Mouse (Mus musculus): Measurements from ENCODE around the gene Cul7. TPM values are rescaled to one million over a fixed set of nuclear protein-coding genes. Genes with fewer than 3 reads are reported as not detected.

Gene Cul7
- total RNA-seq, 4 experiments from 2014 or later = 2.7 to 3.7 (median 3.0) TPM

DNA sequence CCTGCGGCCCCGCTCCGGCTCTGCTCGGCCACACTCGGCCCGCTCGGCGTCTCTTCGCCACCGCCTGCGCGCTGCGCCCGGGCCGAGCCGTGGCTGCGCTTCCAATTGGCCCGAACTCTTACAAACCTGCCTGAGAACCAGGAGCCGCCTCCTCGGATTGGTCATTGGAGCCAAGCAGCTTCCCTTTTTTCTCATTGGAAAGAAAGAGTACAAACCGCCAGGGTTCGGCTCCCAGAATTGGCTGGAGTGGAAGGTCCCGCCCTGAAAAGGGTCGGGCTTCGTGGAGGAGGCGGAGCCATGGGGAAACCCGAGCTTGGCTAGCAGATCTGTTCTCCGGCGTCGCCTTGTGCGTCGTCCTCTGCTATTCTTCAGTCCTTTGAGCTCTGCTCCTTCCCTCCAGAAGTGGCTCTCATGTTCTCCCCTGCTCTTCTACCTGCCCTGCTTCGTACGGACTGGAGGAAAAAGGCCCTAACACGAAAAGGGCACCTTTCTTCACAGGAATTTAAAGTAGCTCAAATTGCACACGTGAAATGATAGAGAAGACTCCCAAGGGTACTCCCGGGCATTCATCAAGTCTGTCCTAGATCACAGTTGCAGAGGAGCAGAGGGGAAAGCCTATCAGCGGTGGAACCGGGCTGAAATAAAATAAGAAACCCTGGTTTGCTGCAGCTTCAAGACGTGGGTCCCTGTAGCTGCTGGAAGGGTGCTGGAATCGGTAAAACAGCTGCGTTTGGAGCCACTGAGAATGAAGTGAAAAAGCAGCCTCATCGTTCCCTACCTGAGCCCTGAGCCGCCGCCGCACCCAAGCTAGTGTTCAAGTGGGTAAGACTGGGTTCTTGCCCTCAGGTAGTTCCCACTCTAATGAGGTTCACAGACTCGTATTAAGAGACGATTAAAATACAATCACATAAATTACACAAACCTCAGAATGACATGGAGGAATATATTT lies 55.0 kb downstream of the Cul7 start, which contains the start of gene Ppp2r5d:
Gene Ppp2r5d, minus strand, starts transcription at position 225 of the 949 bp plus-strand sequence.
- DNase-seq (ENCODE audit: low spot score in 2 of 2) = peak; percentile 93 to 95

DNA sequence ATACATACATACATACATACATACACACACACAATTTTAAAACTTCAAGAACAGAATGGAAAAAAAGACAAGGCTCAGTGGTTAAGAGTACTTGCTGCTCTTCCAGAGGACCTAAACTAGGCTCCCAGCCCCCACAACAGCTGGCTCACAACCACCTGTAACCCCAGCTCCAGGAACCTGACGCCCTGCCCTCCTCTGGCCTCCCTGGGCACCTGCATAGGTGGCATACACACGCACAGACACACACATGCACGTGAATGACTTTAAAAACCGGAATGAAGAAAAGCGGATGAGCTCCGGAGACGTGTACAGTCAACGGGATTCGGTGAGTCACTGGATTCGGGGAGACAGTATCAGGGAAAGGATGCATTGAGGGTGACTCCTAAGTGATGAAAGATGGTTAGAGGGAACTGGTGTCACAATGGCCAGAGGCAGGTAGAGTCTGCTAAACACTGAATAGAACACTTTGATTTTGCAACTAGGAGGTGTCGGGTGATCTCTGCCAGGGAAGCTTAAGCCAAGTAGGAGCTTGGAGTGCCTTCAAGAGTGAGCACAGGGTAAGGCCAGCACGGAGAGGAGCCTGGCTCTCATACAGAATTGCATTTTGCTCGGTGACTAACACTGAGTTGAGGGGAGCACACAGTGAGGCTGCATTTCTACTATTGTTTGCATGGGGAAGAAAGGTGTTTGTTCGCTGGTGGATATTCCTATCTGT lies 56.4 kb downstream of the Cul7 start:
- DNase-seq (ENCODE audit: low spot score in 2 of 2) = no peak

DNA sequence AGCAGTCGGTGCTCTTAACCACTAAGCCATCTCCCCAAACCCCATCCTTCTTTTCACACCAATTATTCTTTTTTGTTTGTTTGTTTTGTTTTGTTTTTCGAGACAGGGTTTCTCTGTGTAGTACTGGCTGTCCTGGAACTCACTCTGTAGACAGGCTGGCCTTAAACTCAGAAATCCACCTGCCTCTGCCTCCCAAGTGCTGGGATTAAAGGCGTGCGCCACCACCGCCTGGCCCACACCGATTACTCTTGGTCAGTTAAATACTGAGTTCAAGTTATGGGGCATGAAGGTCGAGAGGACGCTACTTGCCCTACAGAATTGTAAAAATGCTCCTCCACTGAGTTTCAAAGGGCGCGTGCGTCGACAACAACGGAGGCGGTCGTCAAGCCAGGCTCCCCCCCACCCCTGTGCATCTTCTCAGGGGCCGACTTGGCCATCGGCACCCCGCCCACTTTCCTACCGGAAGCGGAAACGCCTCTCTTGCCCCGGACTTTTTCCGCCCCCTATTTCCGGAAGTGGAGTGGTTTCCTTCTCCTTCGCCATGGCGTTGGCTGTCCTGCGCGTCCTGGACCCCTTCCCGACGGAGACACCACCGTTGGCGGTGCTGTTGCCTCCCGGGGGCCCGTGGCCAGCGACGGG lies 60.9 kb downstream of the Cul7 start, which contains the start of gene Pex6:
Gene Pex6, plus strand, starts transcription at position 505 of the 639 bp plus-strand sequence.
- peak; percentile 88 to 89 for DNase-seq (ENCODE audit: low spot score in 2 of 2)

DNA sequence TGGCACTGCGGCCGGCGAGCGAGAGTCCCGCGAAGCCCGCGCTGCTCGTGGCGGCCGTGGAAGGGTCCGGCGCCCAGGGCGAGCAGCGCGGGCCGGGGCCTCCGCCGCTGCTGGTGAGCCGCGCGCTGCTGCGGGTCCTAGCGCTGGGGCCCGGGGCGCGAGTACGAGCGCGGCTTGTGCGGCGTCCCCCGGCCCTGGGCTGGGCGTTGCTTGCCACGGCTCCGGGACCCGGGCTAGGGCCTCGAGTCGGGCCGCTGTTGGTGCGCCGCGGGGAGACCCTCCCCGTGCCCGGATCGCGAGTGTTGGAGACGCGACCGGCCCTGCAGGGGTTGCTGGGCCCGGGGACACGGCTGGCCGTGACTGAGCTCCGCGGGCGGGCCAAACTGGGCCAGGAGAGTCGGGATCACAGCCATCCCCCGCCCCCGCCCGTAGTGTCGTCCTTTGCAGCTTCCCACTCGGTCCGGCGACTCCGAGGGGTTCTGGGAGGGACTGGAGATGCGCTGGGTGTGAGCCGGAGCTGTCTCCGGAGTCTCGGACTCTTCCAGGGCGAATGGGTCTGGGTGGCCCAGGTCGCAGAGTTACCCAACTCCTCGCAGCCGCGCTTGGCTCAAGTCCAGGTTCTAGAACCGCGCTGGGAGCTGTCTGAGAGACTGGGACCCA lies 61.6 kb downstream of the Cul7 start:
- DNase-seq (ENCODE audit: low spot score in 2 of 2) = peak; percentile 22 to 31

DNA sequence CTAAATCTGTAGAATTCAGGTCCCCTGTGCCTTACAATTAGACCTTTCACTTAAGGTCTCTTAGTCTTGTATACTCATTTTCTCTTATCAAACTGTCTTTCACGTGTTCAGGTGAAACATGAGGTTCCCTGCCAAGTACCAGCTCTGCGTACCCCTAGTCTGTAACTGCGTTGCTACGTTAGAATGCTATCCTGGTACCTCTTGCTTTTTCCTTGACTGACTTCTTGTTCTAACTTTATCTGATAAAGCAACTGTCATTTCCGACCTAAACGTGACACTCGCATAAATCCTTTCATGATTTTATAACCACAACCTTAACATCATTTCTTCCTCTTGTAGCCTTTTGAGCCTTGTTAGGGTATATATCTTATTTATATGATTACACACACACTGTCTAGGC lies 62.3 kb downstream of the Cul7 start:
- DNase-seq (ENCODE audit: low spot score in 2 of 2) = no peak

DNA sequence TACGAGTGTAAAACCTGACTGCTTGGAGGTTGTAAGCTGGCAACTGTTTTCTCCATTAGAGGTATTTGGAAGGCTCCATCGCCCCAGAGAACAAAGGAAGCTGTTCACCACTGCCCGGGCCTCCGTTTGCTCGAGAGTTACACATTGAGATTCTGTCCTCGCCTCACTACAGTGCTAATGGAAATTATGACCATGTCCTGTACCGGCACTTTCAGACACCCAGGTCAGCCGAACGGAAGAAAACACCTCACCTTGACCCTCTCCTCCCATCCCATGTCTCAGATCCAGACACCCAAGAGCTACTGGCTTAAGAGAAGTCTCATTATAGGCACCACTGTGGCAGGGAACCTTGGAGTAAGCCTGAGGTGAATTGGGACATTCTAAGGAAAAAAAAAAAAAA lies 63.7 kb downstream of the Cul7 start:
- no peak for DNase-seq (ENCODE audit: low spot score in 2 of 2)

Other genes starting within 250 kb of the Cul7 start
- gene Crip3, start 221.4 kb upstream of the Cul7 start, total RNA-seq (2022) = 1 to 10 TPM in 1 of 4 experiments, under 1 TPM in 1, not detected in 2; 0.40 to 1.5 TPM
- not detected for gene Slc22a7, start 211.9 kb upstream of the Cul7 start, total RNA-seq (2022)
- gene Ttbk1, start 162.7 kb upstream of the Cul7 start, total RNA-seq (2022) = under 1 TPM; 0.05 to 0.16 (median 0.08) TPM
- gene Dnph1, start 153.6 kb upstream of the Cul7 start, total RNA-seq (2022) = 1 to 10 TPM; 5.2 to 8.5 (median 7.1) TPM
- 10 to 100 TPM; 15.2 to 16.6 (median 15.4) TPM for gene Cul9, start 103.9 kb upstream of the Cul7 start, total RNA-seq (2022)
- 10 to 100 TPM; 81.6 to 89.5 (median 87.8) TPM for gene Srf, start 94.2 kb upstream of the Cul7 start, total RNA-seq (2022)
- under 1 TPM; 0.15 to 0.38 (median 0.30) TPM for gene Ptk7, start 20.8 kb upstream of the Cul7 start, total RNA-seq (2022)
- gene Klc4, start 4.3 kb upstream of the Cul7 start, total RNA-seq (2022) = 10 to 100 TPM; 13.2 to 14.4 (median 13.5) TPM
- 100 to 1,000 TPM in 2 of 4 experiments, 10 to 100 TPM in 2; 88.6 to 106 (median 98.1) TPM for gene Mrpl2, start 4.1 kb upstream of the Cul7 start, total RNA-seq (2022)
- gene Rrp36, start 24.0 kb downstream of the Cul7 start, total RNA-seq (2022) = 10 to 100 TPM in 1 of 4 experiments, 1 to 10 TPM in 3; 8.7 to 10.7 (median 9.2) TPM
- 10 to 100 TPM; 36.9 to 42.6 (median 39.8) TPM for gene Mea1, start 28.5 kb downstream of the Cul7 start, total RNA-seq (2022)
- 10 to 100 TPM; 61.0 to 83.8 (median 75.5) TPM for gene Klhdc3, start 30.6 kb downstream of the Cul7 start, total RNA-seq (2022)
- 10 to 100 TPM; 25.5 to 28.1 (median 26.8) TPM for gene Ppp2r5d, start 54.8 kb downstream of the Cul7 start, total RNA-seq (2022)
- gene Pex6, start 61.1 kb downstream of the Cul7 start, total RNA-seq (2022) = 10 to 100 TPM; 12.9 to 18.6 (median 16.0) TPM
- gene Gnmt, start 78.8 kb downstream of the Cul7 start, total RNA-seq (2022) = 1 to 10 TPM in 2 of 4 experiments, under 1 TPM in 2; 0.65 to 5.1 (median 1.9) TPM
- 1 to 10 TPM; 4.6 to 9.4 (median 6.4) TPM for gene Cnpy3, start 101.9 kb downstream of the Cul7 start, total RNA-seq (2022)
- not detected for gene Ptcra, start 113.4 kb downstream of the Cul7 start, total RNA-seq (2022)
- 10 to 100 TPM; 37.5 to 45.9 (median 39.9) TPM for gene 2310039H08Rik, start 122.3 kb downstream of the Cul7 start, total RNA-seq (2022)
- gene Rpl7l1, start 132.3 kb downstream of the Cul7 start, total RNA-seq (2022) = 10 to 100 TPM; 35.1 to 39.6 (median 37.4) TPM
- gene Bicral, start 208.1 kb downstream of the Cul7 start, total RNA-seq (2022) = 10 to 100 TPM; 11.2 to 15.0 (median 12.5) TPM
- gene Tbcc, start 240.3 kb downstream of the Cul7 start, total RNA-seq (2022) = 1 to 10 TPM; 7.4 to 9.4 (median 7.9) TPM

All from gastrocnemius, adult 8-10 months (tissue).